Mouse (Mus musculus) adrenal gland, adult 10 weeks (tissue): ENCODE results near the gene Acss1. TPM values are rescaled to one million over a fixed set of nuclear protein-coding genes. Genes with fewer than 3 reads are reported as not detected.

Experiments
- polyA plus RNA-seq: library from polyadenylated mRNA; stranded (reverse); fragments of 350-450 nt; fragmentation: Illumina TruSeq; extraction: RNeasy Lipid Tissue Mini Kit (QIAGEN cat#74804); gene quantifications from one replicate; pipeline ENCODE4 v1.2.3, GENCODE M21; 2014; ENCODE audit warnings: low read depth, low replicate concordance

The Acss1 gene
- polyA plus RNA-seq: 18.5 TPM

DNA sequence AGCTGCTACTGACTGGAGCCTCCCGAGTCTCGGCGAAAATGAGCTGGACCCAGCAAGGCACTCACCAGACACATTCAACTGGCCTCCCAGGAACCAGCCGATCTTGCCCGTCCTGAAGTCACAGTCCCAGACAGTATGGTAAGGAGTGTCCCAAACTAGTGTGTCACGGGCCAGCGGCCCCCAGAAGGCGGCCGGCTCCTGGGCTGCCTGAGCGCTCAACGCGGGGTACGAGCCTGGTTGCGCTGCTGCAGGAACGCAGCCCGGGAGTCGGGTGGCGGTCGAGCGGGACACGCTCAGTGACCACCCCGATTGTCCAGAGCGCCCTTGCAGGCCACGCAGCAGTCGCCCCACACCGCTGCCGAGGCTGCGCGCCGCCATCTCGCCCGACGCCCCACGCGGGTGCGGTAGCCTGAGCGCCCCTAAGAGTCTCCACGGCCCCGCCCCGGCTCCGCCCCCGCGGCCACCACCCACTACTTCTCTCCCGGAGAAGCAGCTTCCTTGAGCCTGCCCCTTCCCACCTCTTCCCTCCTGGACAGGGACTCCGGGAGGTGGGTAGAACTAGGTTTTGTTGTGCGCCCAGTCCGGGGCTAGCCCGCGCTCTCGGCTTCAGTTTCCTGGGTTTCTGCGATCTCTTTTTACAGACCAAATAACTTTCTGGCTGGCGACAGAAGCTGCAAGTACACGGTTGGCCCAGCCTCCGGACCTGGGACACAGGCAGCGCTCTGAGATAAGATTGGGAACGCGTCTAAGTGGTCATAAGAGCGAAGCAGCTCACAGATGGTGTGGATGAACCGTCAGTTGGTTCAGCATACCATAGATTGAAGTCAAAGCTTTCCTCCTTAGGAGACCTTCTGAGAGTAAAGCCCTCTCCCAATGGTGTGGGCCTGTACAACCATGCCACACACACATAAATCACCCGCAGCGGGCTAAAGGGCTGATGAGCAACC, at the start of gene Acss1:
Gene Acss1 (minus strand): TSS at position 681 of the 947 bp plus-strand sequence.

DNA sequence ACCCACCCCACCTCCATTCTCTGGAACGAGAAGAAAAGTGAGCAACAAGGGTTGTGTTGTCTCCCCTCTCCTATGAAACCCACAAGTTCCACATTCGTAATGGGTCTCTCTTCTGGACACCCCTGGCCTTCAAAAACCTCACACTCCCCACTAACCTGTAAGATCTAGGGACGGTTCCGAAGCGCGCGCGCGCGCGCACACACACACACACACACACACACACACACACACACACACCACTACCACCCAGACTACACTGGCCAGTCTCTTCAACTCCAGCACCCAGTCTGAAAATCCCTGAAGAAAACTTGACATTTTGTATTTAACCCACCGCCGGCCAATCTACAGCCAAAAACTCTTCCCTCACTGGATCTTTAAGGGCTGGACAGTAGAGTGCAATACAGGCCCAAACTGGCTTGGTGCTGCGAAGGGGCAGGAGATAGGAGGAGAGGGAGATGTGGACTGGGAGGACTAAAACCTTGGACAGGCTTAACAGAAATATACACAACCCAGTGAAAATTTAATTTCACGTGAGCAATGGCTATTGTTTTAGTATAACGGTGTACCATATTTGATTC, 21.0 kb upstream of the Acss1 start, which contains the start of gene Vsx1:
Gene Vsx1 (minus strand): TSS at position 138 of the 578 bp plus-strand sequence.

DNA sequence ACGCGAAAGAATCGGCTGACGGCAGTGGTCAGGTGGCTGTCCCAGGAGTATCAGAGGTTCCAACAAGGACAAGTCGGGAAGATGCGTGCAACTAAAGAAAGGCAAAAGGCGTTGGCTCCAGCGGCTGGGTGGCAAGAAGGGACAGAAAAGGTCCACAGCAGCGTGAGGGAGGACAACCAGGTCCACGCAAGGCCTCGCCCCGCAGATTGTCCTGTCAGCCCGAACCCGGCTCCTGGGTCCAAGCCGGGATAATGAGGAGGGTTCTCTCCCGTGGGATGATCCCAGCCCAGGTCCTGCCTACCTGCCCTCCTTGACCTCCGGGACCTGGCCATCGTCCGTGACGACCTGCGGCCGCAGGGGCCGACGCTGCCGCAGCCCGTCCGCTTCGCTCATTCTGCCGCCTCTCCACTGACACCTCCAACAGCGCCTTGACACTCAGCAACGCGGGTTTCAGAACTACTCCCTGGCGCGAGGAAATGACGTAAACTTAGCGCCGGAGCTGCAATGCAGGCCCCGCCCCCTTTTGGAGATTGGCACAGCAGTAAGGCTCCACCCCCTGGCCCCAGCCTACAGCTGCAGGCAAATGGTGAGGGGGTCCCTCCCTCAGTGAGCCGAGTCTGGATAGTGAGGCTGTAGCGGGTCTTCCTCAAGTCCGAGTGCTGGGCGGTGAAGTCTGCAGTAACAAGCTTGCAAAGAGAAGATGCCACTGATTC, 60.1 kb downstream of the Acss1 start, which contains the start of gene Apmap:
Gene Apmap (minus strand): TSS at position 481 of the 713 bp plus-strand sequence.

DNA sequence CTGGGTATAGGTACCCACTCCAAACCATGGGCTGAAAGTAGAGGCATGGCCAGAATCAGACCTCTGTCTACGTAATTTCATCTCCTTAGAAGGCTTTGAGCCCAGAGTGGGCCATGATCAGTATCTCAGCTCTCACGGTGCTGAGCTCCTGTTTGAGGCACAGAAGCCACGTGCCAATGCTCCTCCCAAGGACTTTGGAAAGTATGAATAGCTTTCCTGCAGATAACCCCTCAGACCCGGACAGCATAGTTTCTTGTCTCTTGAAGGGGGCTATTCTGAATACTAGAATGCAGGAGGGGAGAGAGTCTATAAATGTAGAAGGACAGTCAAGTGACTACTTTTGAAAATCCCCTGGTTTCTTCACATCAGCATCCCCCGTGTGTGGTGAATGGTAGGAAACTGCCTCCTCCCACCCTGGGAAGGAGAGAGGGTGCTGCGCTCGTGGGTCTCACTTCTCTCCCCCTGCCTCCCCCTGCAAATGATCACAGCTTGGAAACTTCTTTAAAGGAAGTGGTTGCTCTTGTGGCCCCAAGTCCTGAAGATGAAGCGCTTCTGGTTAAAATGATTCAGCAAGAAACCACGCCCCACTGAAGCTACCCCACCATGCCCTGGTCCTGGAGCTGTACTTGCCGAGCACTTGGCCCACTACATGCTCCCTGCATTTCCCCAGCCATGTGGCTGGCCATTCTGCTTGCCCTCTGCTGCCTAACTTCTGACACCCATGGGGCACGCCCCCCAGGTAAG, 98.3 kb downstream of the Acss1 start, which contains the start of gene Cst7:
Gene Cst7 (plus strand): TSS at position 569 of the 744 bp plus-strand sequence.

Other genes starting within 250 kb of the Acss1 start
- 22.2 TPM for gene Zfp442, start 217.0 kb downstream of the Acss1 start, polyA plus RNA-seq
- gene Zfp345, start 183.4 kb downstream of the Acss1 start, polyA plus RNA-seq: 2.6 TPM
- not detected for gene Cst7, start 98.1 kb downstream of the Acss1 start, polyA plus RNA-seq
- gene Apmap, start 59.9 kb downstream of the Acss1 start, polyA plus RNA-seq: 197 TPM
- gene Vsx1, start 20.9 kb upstream of the Acss1 start, polyA plus RNA-seq: not detected
- 0.64 TPM for gene Entpd6, start 80.5 kb upstream of the Acss1 start, polyA plus RNA-seq
- gene Pygb, start 118.2 kb upstream of the Acss1 start, polyA plus RNA-seq: 7.7 TPM
- 106 TPM for gene Abhd12, start 236.2 kb upstream of the Acss1 start, polyA plus RNA-seq
- gene Gins1, start 236.9 kb upstream of the Acss1 start, polyA plus RNA-seq: 5.4 TPM